Mouse (Mus musculus) G1E (cell line): Measurements from ENCODE around the gene Tbc1d10b.

Experiments
- CTCF ChIP-seq: IDR thresholded peaks from 2 replicates; pipeline ENCODE4 v1.5.1; 2012; ENCODE audit warnings: low read depth, low read length, inconsistent platforms, mixed read lengths
- GATA1 ChIP-seq: IDR thresholded peaks from 2 replicates; pipeline ENCODE4 v1.6.1; 2012; ENCODE audit warnings: borderline replicate concordance, low read length, inconsistent platforms, mixed read lengths
- GATA2 ChIP-seq: IDR thresholded peaks from 2 replicates; pipeline ENCODE4 v1.6.1; 2012; ENCODE audit warnings: low read depth, low read length, inconsistent platforms, borderline replicate concordance
- POLR2AphosphoS5 ChIP-seq: IDR thresholded peaks from 2 replicates; pipeline ENCODE4 v1.6.1; 2012; ENCODE audit warnings: low read depth, low read length, inconsistent platforms; ENCODE audit not compliant: insufficient replicate concordance
- TAL1 ChIP-seq: conservative IDR thresholded peaks from 2 replicates; pipeline ENCODE4 v1.6.1; 2012; ENCODE audit warnings: low read depth, low read length, inconsistent platforms, mixed read lengths

DNA sequence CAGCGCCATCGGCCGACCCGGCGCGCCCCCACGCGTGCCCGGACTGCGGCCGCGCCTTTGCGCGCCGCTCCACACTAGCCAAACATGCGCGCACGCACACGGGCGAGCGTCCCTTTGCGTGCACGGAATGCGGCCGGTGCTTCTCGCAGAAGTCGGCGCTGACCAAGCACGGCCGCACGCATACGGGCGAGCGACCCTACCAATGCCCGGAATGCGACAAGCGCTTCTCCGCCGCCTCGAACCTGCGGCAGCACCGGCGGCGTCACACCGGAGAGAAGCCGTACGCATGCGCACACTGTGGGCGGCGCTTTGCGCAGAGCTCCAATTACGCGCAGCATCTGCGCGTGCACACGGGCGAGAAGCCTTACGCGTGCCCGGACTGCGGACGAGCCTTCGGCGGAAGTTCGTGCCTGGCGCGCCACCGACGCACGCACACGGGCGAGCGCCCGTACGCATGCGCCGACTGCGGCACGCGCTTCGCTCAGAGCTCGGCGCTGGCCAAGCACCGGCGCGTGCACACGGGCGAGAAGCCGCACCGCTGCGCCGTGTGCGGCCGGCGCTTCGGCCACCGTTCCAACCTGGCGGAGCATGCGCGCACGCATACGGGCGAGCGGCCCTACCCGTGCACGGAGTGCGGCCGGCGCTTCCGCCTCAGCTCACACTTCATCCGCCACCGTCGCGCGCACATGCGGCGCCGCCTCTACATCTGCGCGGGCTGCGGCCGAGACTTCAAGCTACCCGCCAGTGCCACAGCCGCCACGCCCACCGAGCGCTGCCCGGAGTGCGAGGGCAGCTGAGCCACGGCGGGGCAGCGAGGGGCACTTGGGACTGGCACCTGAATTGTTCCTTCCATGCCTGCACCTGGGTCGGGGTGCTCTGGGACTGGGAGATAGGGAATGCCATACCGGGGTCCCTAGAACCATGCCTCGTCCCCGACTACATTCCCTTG lies 45.8 kb upstream of the Tbc1d10b start:
- TF ChIP-seq GATA1: no peak
- no peak for TF ChIP-seq CTCF
- TF ChIP-seq TAL1: no peak
- TF ChIP-seq POLR2AphosphoS5: no peak
- no peak for TF ChIP-seq GATA2
